Mouse (Mus musculus): ENCODE results near the gene Cracr2b. TPM values are rescaled to one million over a fixed set of nuclear protein-coding genes. Genes with fewer than 3 reads are reported as not detected.

Gene Cracr2b
- total RNA-seq, 2 experiments from 2014 or later = 3.9 to 6.0 TPM

DNA sequence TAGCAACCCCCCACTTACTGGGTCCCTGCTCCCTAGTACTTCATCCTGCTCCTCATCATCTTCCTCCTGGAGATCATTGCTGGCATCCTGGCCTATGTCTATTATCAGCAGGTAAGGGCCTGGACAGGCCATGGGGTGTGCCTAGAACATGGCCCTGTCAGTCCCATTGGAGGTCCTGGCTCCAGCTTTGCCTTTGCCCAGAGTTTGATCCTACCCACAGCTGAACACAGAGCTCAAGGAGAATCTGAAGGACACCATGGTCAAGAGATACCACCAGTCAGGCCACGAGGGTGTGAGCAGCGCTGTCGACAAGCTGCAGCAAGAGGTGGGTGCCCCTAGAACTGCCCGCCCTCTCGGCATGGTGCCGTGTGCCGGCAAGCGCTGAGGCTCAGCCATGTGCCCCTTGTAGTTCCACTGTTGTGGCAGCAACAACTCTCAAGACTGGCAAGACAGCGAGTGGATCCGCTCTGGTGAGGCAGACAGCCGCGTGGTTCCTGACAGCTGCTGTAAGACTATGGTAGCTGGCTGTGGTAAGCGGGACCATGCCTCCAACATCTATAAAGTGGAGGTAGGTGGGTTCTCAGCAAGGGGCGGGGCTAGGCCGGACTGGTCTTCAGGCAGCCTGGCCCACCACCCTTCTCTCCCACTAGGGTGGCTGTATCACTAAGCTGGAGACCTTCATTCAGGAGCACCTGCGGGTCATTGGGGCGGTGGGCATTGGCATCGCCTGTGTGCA lies 9.2 kb downstream of the Cracr2b start:
- no peak for DNase-seq

DNA sequence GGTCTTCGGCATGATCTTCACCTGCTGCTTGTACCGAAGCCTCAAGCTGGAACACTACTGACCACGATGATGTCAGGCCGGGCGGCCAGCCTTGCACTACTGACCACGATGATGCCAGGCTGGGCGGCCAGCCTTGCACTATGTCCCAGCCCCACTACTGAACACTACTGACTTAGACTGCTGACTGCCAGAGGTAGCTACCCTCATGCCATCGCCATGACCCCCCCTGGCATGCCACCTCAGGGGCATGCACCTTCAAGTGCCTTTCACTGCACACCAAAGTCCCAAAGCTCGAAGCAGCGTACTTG lies 9.7 kb downstream of the Cracr2b start:
- no peak for DNase-seq

DNA sequence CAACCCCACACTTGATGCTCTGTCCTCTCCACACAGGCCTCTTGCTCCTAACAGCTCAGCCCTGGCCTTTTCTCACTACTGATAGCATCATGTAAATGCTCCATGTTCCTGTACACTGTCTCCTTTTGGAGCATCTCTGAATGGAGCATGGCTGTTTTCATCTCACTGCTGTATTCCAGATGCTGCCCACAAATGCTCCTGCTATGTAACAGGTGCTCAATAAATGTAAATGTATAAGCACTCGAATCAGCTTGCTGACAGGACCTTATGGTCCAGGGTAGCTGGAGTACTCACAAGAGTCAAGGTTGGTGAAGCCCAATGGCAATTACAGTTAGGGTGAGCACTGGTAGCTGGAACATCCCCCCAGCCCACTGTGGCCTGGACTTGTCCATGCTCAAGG lies 10.3 kb downstream of the Cracr2b start:
- no peak for DNase-seq

DNA sequence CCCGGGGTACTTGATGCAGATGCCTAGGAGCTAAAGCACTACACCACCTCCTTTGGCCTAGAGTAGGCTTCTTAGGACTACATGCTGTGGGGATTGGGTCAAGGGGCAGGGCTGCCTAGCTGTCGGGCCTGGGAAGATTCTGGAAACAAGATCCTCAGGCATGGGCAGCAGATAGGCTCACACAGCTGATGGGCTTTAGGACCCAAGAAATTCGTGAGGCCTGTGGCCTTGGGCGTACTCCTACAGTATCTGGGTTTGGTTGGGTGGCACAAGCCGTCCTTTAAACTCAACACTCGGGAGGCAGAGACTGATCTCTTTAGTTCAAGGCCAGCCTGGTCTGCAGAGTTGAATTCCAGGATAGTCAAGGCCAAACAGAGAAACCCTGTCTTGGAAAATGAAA lies 11.3 kb downstream of the Cracr2b start:
- no peak for DNase-seq

DNA sequence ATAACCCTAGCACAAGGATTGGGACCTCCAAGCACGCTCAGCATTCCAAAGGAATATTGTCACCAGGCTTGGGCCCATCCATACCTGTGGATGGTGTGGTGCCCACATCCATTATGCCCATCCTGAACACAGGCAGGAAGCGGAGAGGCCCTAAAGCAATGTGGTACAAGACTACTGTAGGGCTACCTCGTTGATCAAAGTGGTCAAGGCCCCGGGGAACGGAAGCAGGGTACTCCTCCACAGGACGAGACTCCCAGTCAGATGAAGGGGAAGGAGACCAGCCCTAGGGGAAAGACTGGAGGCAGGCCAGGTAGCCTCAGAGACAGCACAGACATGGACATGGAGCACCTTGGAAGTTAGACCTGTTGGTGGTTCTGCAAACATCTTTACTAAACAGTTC lies 11.9 kb downstream of the Cracr2b start:
- DNase-seq = no peak

DNA sequence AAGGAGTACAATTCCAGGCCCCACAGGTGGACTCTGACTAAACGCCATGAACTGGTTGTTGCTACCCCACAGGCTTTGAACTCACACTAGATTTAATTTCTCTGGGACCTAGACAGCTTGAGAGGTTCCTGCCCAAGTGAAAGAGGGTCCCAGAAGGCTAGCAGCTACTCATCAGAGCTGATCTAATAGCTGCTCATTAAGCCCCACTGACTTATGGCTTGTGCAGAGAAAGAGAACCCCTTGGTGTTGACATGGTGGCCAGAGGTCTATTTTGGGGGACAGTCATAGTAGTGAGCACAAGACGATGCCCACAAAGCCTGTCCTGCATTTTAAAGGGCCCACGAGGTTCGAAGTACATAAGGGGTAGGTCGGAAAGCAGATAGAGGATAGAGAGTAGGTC lies 13.3 kb downstream of the Cracr2b start:
- no peak for DNase-seq

DNA sequence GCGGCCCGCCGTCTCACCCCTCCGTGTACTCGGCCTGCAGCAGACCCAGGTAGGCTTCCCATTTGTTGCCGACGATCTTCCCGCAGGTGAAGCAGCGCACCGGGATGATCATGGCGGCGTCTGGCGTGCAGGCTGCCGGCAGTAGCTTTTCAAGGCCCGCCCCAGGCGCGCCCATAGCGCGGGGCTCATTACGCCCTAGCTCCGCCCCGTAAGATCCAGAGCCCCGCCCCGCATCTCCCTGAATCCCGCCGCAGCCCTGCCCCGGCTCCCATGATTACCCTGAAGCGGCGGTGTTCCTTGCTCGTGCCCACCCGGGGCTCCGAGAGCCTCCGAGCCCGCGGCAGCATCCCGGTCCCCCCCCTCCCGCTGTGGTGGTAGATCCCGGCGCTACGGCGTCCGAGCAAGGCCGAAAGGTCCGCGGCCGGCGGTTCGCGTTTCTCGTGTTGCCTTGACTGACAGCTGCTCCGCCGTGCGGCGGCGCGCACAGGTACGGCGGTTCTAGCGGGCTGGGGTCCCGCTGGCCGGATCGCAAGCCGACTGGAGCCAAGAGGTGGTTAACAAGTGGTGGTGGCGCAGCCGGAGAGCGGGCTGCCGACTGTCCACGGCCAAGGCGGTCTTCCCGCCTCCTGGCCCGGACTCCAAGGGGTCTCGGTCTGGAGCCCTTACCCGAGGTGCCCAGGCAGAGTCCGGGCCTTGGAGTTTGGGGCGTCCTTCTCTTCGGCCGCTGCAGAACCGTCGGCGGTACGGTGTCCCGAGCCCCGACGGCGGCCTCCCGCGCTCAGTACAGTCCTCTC lies 14.3 kb downstream of the Cracr2b start, which contains the start of the genes Polr2l and Tspan4:
Gene Polr2l, minus strand, starts transcription at position 122 of the 794 bp plus-strand sequence.
Gene Tspan4, plus strand, starts transcription at position 230 of the 794 bp plus-strand sequence.
- peak; percentile 82 to 83 for DNase-seq

DNA sequence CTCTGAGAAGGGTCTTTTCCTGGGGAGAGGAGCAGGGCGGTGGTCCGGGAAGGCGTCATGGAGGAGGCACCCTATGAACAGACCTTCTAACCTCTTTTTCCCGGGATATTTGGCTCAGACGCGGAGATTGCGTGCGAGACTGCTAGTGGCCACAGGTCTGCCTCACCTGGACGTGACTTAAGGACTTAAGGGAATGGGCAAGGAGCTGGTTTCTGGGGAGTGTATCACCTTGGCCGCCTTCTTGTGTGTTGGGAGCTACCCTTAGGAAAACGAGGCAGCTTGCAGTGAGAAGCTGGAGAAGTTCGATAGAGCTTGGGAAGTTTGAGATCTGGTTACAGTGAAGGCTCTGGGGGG lies 14.9 kb downstream of the Cracr2b start:
- no peak for DNase-seq

DNA sequence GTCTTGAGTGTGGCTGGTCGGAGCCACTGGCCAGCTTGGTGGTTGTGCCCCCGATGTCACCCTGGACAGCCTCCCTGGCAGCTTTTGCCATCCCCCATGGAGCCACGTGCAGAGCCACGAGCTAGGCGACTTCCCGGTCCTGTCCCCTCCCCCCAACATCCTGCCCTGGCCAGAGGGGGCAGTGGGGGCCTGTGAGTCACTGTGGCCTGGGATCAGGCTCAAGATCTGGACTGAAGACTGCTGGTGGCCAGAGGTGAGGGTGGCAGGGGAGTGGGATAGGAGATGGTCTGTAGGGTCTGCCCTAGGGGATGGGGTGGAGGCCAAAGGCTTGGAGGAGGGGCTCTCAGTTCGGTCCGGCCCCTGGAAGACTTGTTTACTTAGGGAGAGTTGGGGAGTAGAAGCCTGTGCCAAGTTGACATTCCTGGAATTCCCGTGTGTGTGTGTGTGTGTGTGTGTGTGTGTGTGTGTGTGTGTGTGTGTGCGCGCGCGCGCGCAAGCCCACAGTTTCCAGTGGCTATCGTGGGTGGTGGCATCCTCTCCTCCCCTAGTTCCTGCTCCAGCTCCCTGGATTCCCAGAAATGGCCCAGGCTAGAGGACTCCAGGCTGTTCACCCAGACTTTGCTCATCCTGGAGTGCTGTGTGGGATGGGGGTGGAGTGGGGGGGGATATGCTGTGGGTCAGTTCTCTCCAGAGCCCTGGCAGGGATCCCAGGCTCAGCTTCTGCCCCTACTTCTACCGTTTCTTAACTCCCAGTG lies 15.5 kb downstream of the Cracr2b start:
- DNase-seq = no peak

DNA sequence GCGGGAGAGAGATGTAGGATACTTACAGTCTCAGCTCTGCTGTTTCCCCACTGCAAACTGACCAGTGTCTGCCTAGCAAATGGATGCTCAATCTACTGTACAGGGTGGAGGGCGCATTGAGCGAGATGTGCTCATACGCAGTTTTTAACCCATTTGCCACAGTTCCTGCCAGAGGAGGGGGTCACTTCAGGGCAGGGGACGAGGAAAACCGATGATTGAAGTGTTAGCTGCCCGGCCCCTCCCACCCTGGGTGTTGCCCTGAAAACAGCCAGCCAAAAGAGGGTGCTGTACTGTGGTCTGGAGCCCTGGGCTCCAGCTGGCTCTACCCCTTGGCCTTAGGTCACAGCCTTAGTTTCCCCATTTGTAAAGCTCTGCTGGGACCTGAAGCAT lies 16.1 kb downstream of the Cracr2b start:
- no peak for DNase-seq

DNA sequence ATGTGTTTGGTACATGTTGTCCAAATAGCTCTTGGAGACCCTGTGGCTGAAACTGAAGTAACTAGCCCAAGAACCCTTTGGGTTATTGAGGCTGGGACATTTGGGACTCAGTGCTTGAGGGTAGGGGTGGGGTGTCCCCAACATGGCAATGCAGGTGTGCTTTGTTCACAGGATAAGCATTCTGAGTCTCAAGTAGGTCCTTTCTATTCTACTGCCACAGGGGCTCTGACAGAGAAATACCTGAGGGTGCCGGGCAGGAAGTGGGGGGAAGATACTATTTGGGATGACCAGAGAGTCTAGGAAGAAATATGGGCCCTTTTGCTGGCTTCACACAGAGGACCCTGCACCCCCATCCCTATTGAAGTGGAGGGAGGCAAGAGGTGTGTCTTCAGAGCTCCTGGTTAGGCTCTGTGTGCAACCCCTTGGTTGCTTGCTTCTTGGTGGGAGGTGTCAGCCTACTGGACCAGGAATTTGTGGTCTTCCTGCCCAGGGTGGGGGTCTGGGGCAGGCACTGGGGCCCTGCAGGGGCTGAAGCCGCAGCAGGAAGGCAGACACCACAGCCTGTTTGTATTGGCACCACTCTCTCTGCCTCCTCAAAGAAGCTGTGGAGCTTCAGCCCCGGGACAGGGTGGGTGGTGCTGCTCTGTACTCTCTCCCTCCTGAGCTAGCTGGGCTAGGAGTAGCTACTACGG lies 16.8 kb downstream of the Cracr2b start:
- DNase-seq = no peak

DNA sequence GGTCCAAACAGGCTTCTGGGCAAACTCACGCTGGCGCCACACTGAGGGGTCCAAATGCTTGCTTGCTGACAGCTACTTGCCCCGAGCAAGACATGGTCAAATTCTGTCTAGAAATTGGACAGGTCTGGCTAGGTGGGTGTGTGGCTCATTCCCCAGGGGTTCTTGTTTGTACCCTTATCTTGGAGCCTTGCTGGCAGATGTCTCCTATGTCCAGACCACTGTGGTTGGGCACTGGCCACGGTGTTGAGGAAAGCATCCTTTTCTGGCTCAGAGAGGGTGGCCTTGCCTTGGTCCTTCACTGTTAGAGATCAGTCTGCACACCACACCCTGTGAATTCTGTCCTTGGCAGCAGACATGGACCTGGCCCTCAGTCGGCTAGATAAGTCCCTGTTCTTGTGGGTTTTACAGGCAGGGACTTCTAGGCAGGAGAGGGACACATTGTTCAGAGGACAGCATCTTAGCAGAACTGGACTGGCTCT lies 17.4 kb downstream of the Cracr2b start:
- no peak for DNase-seq

DNA sequence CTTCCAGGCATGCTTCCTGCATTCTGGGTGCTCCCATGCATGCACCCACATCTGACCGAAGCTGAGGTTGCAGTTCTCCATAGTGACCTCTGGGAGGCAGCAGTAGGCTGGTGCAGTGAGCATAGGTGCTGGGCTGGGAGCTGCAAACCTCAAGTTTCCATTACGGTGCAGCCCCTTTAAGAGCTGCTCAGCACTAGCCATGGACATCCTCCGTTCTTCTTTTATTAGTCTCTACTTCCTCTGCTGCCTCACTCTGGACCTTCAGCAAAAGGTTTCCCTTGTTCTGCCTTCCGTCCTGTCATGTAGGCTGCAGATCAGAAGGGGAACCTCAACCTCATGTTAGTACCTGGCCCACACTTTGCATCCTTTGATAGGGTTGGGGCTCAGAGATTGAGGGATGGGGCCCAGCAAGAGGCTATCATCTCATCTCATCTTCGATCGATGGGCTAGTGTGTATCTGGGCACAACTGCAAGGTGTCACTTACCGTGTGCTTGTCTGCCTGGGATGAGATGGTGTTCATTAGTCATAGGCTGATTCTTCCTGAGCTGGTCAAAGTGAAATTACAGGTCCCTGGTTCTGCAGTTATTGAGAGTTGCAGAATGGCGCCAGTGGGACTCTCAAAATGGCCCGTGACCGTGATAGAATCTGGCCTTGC lies 20.1 kb downstream of the Cracr2b start:
- DNase-seq = peak; percentile 66 to 71

DNA sequence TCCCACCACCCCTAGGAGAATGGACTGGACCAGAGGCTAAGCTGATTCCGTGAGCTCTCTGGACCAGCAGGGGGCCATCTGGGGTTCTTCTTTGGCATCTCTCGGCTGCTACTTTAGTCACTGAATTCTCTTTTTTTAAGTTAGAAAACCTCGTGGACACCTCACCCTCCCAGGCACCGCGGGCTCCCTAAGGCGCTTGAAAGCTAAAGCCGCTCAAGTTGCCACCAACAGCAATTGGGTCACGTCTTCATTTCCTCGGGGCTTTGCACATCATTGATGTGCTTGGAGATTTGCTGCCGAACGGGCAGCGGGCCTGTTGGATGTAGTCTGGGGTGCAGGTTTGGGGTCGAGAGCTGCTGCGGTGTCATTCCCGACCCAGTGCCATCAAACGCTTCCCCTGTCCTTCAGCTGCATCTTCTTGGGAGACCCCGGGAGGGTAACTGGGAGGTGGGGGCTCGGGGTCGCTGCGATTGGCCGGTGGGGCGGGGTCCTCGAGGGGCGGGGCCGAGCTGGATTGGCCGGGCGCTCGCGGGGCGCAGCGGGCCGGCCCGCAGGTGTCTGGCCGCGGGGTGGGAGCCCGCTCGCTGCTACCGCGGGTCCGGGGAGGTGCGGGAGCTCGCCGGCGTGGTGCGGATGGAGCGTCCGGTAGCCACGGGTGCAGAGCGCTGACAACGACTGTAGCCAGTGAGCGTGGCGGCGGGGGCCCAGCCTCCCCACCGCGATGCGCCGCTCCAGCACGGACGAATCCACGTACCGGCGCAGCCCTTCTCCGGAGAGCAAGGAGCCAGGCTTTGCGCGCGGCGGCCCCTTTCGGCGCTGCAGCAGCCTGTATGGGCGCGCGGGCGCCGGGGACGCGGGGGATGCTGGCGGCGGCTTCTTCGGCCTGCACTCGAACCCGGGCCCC lies 20.9 kb downstream of the Cracr2b start:
- peak in 1 of 2 experiments; percentile 52 for DNase-seq

DNA sequence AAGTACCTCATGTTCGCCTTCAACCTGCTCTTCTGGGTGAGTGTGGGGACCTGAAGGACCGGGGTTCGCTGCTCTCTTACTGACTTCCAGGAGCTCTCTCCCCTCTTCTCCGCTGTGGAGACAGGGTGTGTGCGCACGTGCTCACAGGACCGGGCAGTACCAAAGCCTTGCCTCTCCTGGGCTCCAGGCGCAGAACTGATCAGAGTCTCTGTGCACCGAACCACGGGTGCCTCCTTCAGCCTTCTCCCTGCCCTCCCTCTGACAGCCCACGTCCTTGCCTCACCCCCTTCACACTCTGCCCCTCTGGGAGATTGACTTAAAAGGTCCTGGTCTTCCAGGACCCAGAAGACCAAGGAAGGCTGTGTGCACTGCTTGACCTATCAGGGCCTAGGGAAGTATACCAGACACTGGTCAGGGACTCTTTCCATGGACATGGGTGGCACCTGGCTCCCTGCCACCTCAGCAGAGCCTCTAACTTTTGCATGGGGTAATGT lies 21.7 kb downstream of the Cracr2b start:
- no peak for DNase-seq

DNA sequence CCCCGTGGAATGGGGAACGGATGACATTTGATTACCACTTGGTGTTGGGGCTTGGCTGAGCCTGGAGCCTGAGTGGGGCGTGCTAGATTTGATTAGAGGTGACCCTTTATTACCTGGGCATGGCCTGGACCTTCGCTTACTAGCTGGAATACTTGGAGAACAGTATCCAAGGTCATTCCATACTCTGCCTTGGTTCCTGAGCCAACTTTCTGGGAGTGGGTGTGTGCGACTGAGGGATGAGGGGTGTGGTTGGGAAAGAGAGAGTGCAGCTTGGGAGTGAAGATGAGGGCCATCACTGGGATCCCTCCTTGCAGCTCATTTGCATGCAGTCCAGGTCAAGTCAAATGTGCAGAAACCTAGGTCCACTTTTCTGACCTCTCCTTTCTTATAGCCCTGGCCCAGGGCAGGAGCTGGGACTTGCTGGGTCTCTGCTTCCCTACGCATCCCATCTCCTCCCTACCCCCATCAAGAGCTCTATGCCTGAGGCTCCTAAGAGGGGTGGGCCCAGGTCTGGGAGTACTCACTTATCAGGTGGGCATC lies 22.3 kb downstream of the Cracr2b start:
- no peak for DNase-seq

DNA sequence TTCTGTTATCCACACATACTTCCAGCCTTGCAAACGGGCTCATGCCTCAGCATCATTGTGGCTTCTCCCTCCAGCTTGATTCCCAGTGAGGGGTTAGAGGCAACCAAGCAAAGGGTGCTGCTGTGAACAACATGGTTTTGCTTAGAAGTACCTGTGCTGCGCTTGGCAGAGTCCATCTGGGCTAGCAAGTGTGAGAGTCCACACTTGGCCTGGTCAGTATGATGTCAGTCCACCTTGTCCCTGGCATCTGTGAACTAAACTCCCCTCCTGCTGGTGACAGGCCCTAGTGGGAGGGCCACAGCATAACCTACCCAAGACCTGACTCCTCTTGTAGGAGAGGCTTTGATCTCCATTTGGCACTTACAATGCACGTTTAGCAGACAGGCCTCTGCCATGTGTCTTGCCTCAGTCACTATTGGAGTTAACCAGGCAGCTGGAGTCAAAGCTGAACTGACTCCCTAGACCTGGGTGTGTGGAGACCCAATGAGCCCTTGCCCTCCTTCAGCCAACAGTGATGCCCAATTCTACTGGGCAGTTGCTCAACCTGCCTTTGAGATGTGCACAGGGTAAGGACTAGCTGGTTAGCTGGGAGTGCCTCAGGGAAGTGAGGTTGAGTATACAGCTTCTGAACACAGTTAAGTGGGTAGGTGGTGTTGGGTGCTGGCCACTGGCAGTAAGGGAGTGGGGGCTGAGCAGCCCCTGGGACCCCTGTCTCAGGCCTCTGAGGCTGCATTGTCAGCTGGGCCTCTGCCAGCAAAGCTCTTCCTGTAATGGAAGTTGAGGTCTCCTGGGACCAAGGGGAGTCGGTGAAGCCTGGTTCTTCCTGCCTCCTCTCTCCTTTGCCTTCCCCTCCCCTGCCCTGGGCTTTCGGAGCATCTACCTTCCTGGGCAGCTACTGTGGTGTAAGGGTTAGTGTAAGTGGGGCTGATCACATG lies 23.6 kb downstream of the Cracr2b start:
- no peak for DNase-seq

DNA sequence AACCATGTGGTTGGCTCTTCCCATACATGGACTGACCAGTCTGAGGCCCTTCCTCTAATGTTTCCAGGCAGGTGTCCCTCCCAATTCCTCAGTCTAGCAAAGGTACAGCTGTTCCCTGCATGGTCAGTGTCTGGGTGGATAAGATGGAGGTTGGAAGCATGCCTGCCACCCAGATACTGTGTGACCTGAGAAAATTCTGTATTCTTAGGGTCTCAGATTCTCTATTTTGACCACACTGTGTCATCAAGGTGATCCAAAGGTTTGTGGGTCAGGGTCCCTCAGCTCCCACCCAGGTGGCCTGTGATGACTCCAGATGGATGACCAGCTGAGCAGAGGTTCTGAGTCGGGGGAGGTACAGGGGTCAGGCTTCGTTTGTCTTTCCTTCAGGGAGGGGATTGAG lies 24.3 kb downstream of the Cracr2b start:
- DNase-seq = no peak

DNA sequence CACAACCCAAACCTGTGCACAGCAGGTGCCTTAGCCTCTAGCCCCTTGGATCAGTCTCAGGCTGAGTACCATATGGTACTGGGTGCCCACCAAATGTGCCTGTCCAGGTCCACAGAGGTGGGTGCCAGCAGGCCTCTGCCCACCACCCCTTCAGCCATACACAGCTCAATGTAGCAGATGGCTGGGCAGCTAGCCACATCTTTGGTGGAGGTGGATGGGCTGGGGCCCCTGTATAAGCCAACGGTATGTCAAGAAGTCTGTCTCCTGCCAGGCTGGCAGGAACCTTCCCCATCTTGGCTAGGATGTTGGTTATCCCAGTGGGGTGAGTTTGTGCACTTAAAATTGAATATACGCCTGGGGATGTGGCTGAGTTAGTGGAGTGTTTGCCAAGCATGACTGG lies 24.7 kb downstream of the Cracr2b start:
- DNase-seq = no peak
